Mouse (Mus musculus) inflammation-experienced regulatory T-cells, adult 6 months (primary cell): Measurements from ENCODE around the gene Prickle2. TPM values are rescaled to one million over a fixed set of nuclear protein-coding genes. Genes with fewer than 3 reads are reported as not detected.

ENCODE experiments used
- ATAC-seq: one replicate; pipeline ENCODE4 v1.8.0; 2017
- polyA plus RNA-seq, 3 experiments: library from polyadenylated mRNA; unstranded; fragments of 100-300 nt; shearing (Covaris generic); gene quantifications; one replicate each; pipeline ENCODE4 v1.2.1; 2017

Prickle2 gene
- polyA plus RNA-seq, 3 experiments from 2014 or later, result not detected

GRCm38 (mm10) chr6:92575227-92575626 is 130.7 kb downstream of the Prickle2 start:
- no peak for ATAC-seq

GRCm38 (mm10) chr6:92572139-92572538 is 133.8 kb downstream of the Prickle2 start:
- no peak for ATAC-seq

- no peak for ATAC-seq
Measured at GRCm38 (mm10) chr6:92570090-92570489, 135.9 kb downstream of the Prickle2 start.

GRCm38 (mm10) chr6:92569283-92569682 is 136.7 kb downstream of the Prickle2 start:
- ATAC-seq, result no peak

- no peak for ATAC-seq
Measured at GRCm38 (mm10) chr6:92559261-92559660, 146.7 kb downstream of the Prickle2 start.

GRCm38 (mm10) chr6:92555675-92556074 is 150.3 kb downstream of the Prickle2 start:
- no peak for ATAC-seq

GRCm38 (mm10) chr6:92553086-92553485 is 152.9 kb downstream of the Prickle2 start:
- no peak for ATAC-seq

- ATAC-seq, result no peak
Measured at GRCm38 (mm10) chr6:92549246-92549645, 156.7 kb downstream of the Prickle2 start.

GRCm38 (mm10) chr6:92545204-92545603 is 160.8 kb downstream of the Prickle2 start:
- ATAC-seq, result no peak

- ATAC-seq, result no peak
Measured at GRCm38 (mm10) chr6:92543825-92544224, 162.1 kb downstream of the Prickle2 start.

GRCm38 (mm10) chr6:92542402-92543101 is 163.4 kb downstream of the Prickle2 start:
- ATAC-seq, result no peak

- no peak for ATAC-seq
Measured at GRCm38 (mm10) chr6:92534226-92535031, 171.5 kb downstream of the Prickle2 start.

- ATAC-seq, result no peak
Measured at GRCm38 (mm10) chr6:92533306-92534063, 172.5 kb downstream of the Prickle2 start.

- ATAC-seq, result no peak
Measured at GRCm38 (mm10) chr6:92532896-92533295, 173.1 kb downstream of the Prickle2 start.

GRCm38 (mm10) chr6:92532331-92532730 is 173.6 kb downstream of the Prickle2 start:
- no peak for ATAC-seq

GRCm38 (mm10) chr6:92526212-92526611 is 179.7 kb downstream of the Prickle2 start:
- no peak for ATAC-seq

- no peak for ATAC-seq
Measured at GRCm38 (mm10) chr6:92525646-92526045, 180.3 kb downstream of the Prickle2 start.

- ATAC-seq, result no peak
Measured at GRCm38 (mm10) chr6:92521526-92522075, 184.4 kb downstream of the Prickle2 start.

- no peak for ATAC-seq
Measured at GRCm38 (mm10) chr6:92520088-92520875, 185.7 kb downstream of the Prickle2 start.

GRCm38 (mm10) chr6:92518438-92518968 is 187.5 kb downstream of the Prickle2 start:
- ATAC-seq, result no peak

- ATAC-seq, result no peak
Measured at GRCm38 (mm10) chr6:92517002-92517401, 189.0 kb downstream of the Prickle2 start.

- ATAC-seq, result no peak
Measured at GRCm38 (mm10) chr6:92512001-92512400, 194.0 kb downstream of the Prickle2 start.
